Mouse (Mus musculus): ENCODE results near the gene Terb1. TPM values are rescaled to one million over a fixed set of nuclear protein-coding genes. Genes with fewer than 3 reads are reported as not detected.

The Terb1 gene
- polyA plus RNA-seq, 1 experiment from 2014 or later, result 0.05 TPM

Other genes starting within 250 kb of the Terb1 start
- not detected in 2 replicates for gene Cmtm2a, start 216.7 kb downstream of the Terb1 start, polyA plus RNA-seq (2014; fragmentation: Nextera tagmentation; extraction: Ambion mirVana)
- not detected in 2 replicates for gene Gm45711, start 199.8 kb downstream of the Terb1 start, polyA plus RNA-seq (2014; fragmentation: Nextera tagmentation; extraction: Ambion mirVana)
- gene Cmtm1, start 199.8 kb downstream of the Terb1 start, polyA plus RNA-seq (2014; fragmentation: Nextera tagmentation; extraction: Ambion mirVana), result not detected in 2 replicates
- not detected in 2 replicates for gene Gm11020, start 188.3 kb downstream of the Terb1 start, polyA plus RNA-seq (2014; fragmentation: Nextera tagmentation; extraction: Ambion mirVana)
- not detected in 2 replicates for gene Cmtm2b, start 187.7 kb downstream of the Terb1 start, polyA plus RNA-seq (2014; fragmentation: Nextera tagmentation; extraction: Ambion mirVana)
- 62.4 and 65.0 TPM in 2 replicates for gene Cmtm3, start 170.5 kb downstream of the Terb1 start, polyA plus RNA-seq (2014; fragmentation: Nextera tagmentation; extraction: Ambion mirVana)
- 1.2 and 1.3 TPM in 2 replicates for gene Cmtm4, start 114.1 kb downstream of the Terb1 start, polyA plus RNA-seq (2014; fragmentation: Nextera tagmentation; extraction: Ambion mirVana)
- gene Dync1li2, start 66.9 kb downstream of the Terb1 start, polyA plus RNA-seq (2014; fragmentation: Nextera tagmentation; extraction: Ambion mirVana), result 31.4 and 33.1 TPM in 2 replicates
- 77.3 and 77.7 TPM in 2 replicates for gene Nae1, start 24.7 kb upstream of the Terb1 start, polyA plus RNA-seq (2014; fragmentation: Nextera tagmentation; extraction: Ambion mirVana)
- gene Car7, start 24.8 kb upstream of the Terb1 start, polyA plus RNA-seq (2014; fragmentation: Nextera tagmentation; extraction: Ambion mirVana), result 2.1 and 2.3 TPM in 2 replicates
- 10.6 and 11.1 TPM in 2 replicates for gene Pdp2, start 81.5 kb upstream of the Terb1 start, polyA plus RNA-seq (2014; fragmentation: Nextera tagmentation; extraction: Ambion mirVana)
- gene Cdh16, start 114.5 kb upstream of the Terb1 start, polyA plus RNA-seq (2014; fragmentation: Nextera tagmentation; extraction: Ambion mirVana), result 0.18 and 0.34 TPM in 2 replicates
- 1.6 and 4.1 TPM in 2 replicates for gene Rrad, start 121.4 kb upstream of the Terb1 start, polyA plus RNA-seq (2014; fragmentation: Nextera tagmentation; extraction: Ambion mirVana)
- gene Ciao2b, start 132.1 kb upstream of the Terb1 start, polyA plus RNA-seq (2014; fragmentation: Nextera tagmentation; extraction: Ambion mirVana), result 93.1 and 94.0 TPM in 2 replicates
- gene Ces2a, start 224.1 kb upstream of the Terb1 start, polyA plus RNA-seq (2014; fragmentation: Nextera tagmentation; extraction: Ambion mirVana), result 2.0 and 2.3 TPM in 2 replicates

Data from liver, embryonic 11.5 days (tissue).